Mouse (Mus musculus) hindlimb bud, embryonic 11.5 days (tissue): ENCODE measurements around the gene Psmd3.
"Not testable (repeated sequence)": the region's sequence is repeated elsewhere in the genome, so short reads cannot be mapped to it uniquely, and the experiment has no call there.

Experiments
- DNase-seq: peaks from one replicate; pipeline ENCODE4 v3.0.0-alpha.2; 2012; ENCODE audit warnings: low read depth, low spot score; ENCODE audit errors: extremely low spot score

Gene Psmd3

GRCm38 (mm10) chr11:98713703-98714102 lies 31.3 kb downstream of the Psmd3 start:
- no peak for DNase-seq

GRCm38 (mm10) chr11:98715946-98716345 lies 33.6 kb downstream of the Psmd3 start:
- no peak for DNase-seq

GRCm38 (mm10) chr11:98717904-98718303 lies 35.5 kb downstream of the Psmd3 start:
- no peak for DNase-seq

- no peak for DNase-seq
Observed at GRCm38 (mm10) chr11:98720756-98721155, 38.4 kb downstream of the Psmd3 start.

- DNase-seq: no peak
Observed at GRCm38 (mm10) chr11:98721458-98722226, 39.3 kb downstream of the Psmd3 start.

GRCm38 (mm10) chr11:98723098-98723497 lies 40.7 kb downstream of the Psmd3 start:
- no peak for DNase-seq

- no peak for DNase-seq
Observed at GRCm38 (mm10) chr11:98725926-98726506, 43.7 kb downstream of the Psmd3 start.

- peak; percentile 69 for DNase-seq
Observed at GRCm38 (mm10) chr11:98729119-98729588, 46.8 kb downstream of the Psmd3 start, which contains the start of gene Med24. Med24 (minus strand) TSS chr11:98729435.

- DNase-seq: no peak
Observed at GRCm38 (mm10) chr11:98730727-98731126, 48.4 kb downstream of the Psmd3 start.

GRCm38 (mm10) chr11:98731134-98731533 lies 48.8 kb downstream of the Psmd3 start:
- no peak for DNase-seq

GRCm38 (mm10) chr11:98734020-98734419 lies 51.7 kb downstream of the Psmd3 start:
- no peak for DNase-seq

- no peak for DNase-seq
Observed at GRCm38 (mm10) chr11:98735111-98735510, 52.8 kb downstream of the Psmd3 start.

GRCm38 (mm10) chr11:98736176-98736575 lies 53.8 kb downstream of the Psmd3 start:
- DNase-seq: no peak

GRCm38 (mm10) chr11:98737220-98737619 lies 54.9 kb downstream of the Psmd3 start:
- not testable (repeated sequence) for DNase-seq

GRCm38 (mm10) chr11:98738428-98738911 lies 56.1 kb downstream of the Psmd3 start:
- no peak for DNase-seq

- no peak for DNase-seq
Observed at GRCm38 (mm10) chr11:98738925-98739324, 56.6 kb downstream of the Psmd3 start.

GRCm38 (mm10) chr11:98740026-98740392 lies 57.7 kb downstream of the Psmd3 start:
- DNase-seq: no peak

GRCm38 (mm10) chr11:98740393-98741050 lies 58.2 kb downstream of the Psmd3 start, which contains the start of gene Thra:
Thra (plus strand) TSS chr11:98740638.
- DNase-seq: no peak

GRCm38 (mm10) chr11:98741051-98741620 lies 58.8 kb downstream of the Psmd3 start:
- no peak for DNase-seq

- no peak for DNase-seq
Observed at GRCm38 (mm10) chr11:98741622-98742396, 59.5 kb downstream of the Psmd3 start.
